Mouse (Mus musculus) neural tube, embryonic 14.5 days (tissue): ENCODE data around the gene Lonrf3. TPM values are rescaled to one million over a fixed set of nuclear protein-coding genes. Genes with fewer than 3 reads are reported as not detected.

ENCODE experiments used
- ATAC-seq: fragments of 200-750 bp; cut with Nextera tagmentation; 2 replicates; pipeline ENCODE4 v1.8.0; 2017; ENCODE audit warnings: low read depth, mild to moderate bottlenecking, moderate TSS enrichment, moderate library complexity
- H3K27ac ChIP-seq: fragments of 300-500 bp; sonication (generic); 2 replicates; pipeline ENCODE4 v1.5.1; 2014; ENCODE audit warnings: low read depth, mild to moderate bottlenecking, control low read depth, low read length, moderate library complexity, mixed read lengths
- H3K27me3 ChIP-seq: fragments of 300-500 bp; sonication (generic); 2 replicates; pipeline ENCODE4 v1.6.1; 2014; ENCODE audit warnings: low read length; ENCODE audit not compliant: control insufficient read depth, insufficient read depth
- H3K36me3 ChIP-seq: fragments of 300-500 bp; sonication (generic); 2 replicates; pipeline ENCODE4 v1.6.1; 2014; ENCODE audit warnings: low read length, mixed read lengths; ENCODE audit not compliant: control insufficient read depth, insufficient read depth
- H3K4me1 ChIP-seq: fragments of 300-500 bp; sonication (generic); 2 replicates; pipeline ENCODE4 v1.6.1; 2014; ENCODE audit warnings: low read length; ENCODE audit not compliant: control insufficient read depth, insufficient read depth
- H3K4me2 ChIP-seq: fragments of 300-500 bp; sonication (generic); 2 replicates; pipeline ENCODE4 v1.6.1; 2014; ENCODE audit warnings: mild to moderate bottlenecking, low read depth, low read length, control low read depth
- H3K4me3 ChIP-seq: fragments of 300-500 bp; sonication (generic); 2 replicates; pipeline ENCODE4 v1.5.1; 2014; ENCODE audit warnings: low read depth, low read length, control low read depth, mixed read lengths
- H3K9ac ChIP-seq: fragments of 300-500 bp; sonication (generic); replicated peaks from 2 replicates; pipeline ENCODE4 v1.6.1; 2014; ENCODE audit warnings: low read depth, mild to moderate bottlenecking, control low read depth, low read length, mixed read lengths
- H3K9me3 ChIP-seq: fragments of 300-500 bp; sonication (generic); 2 replicates; pipeline ENCODE4 v1.6.1; 2016; ENCODE audit warnings: low read length; ENCODE audit not compliant: control insufficient read depth
- WGBS: fragments of 180-500 bp; shearing (Covaris S2); extraction: QIAGEN DNeasy Blood & Tissue Kit; methylation state at CpG from one replicate; pipeline ENCODE4 v1.1.7; 2014; 5-methylcytosine and 5-hydroxymethylcytosine counted together
- polyA plus RNA-seq: library from polyadenylated mRNA; unstranded; fragments of >200 nt; fragmentation: Nextera tagmentation; extraction: Ambion mirVana; gene quantifications from 2 replicates; pipeline ENCODE4 v1.2.1, GENCODE M21; 2014

Gene Lonrf3
- polyA plus RNA-seq = 0.18 and 0.20 TPM in 2 replicates

GRCm38 (mm10) chrX:36328271-36329039, at the start of gene Lonrf3:
Gene Lonrf3 (plus strand): TSS chrX:36328353.
- H3K9ac ChIP-seq = no peak within 1 kb of the TSS
- ATAC-seq = peak; percentile 88
- WGBS = 17% methylated on average over 65 of the region's 68 CpGs
- no peak within 1 kb of the TSS for H3K27ac ChIP-seq
- H3K4me1 ChIP-seq = 0 out of 2 replicates have a peak, but pooled peaks cover 5% of the 10 kb centered on the region
- H3K4me3 ChIP-seq = peak within 1 kb of the TSS; percentile 40
- no peaks in the 10 kb centered on the region for H3K36me3 ChIP-seq
- H3K27me3 ChIP-seq = no peaks in the 10 kb centered on the region
- peak within 1 kb of the TSS; percentile 76 for H3K4me2 ChIP-seq
- H3K9me3 ChIP-seq = no peaks in the 10 kb centered on the region

GRCm38 (mm10) chrX:36278750-36279149, 49.4 kb upstream of the Lonrf3 start:
- H3K27ac ChIP-seq = no peak overlapping the region
- H3K9ac ChIP-seq = no peak overlapping the region
- H3K36me3 ChIP-seq = no peaks in the 10 kb centered on the region
- H3K27me3 ChIP-seq = no peaks in the 10 kb centered on the region
- H3K4me2 ChIP-seq = no peak overlapping the region
- no peak overlapping the region for H3K4me3 ChIP-seq
- no peaks in the 10 kb centered on the region for H3K4me1 ChIP-seq
- WGBS = 93% methylated on average over 1 of the region's 1 CpGs
- no peak for ATAC-seq
- no peaks in the 10 kb centered on the region for H3K9me3 ChIP-seq

GRCm38 (mm10) chrX:36311420-36311819, 16.7 kb upstream of the Lonrf3 start:
- no peak overlapping the region for H3K4me3 ChIP-seq
- ATAC-seq = no peak
- H3K9me3 ChIP-seq = no peaks in the 10 kb centered on the region
- H3K27ac ChIP-seq = no peak overlapping the region
- H3K4me1 ChIP-seq = no peaks in the 10 kb centered on the region
- H3K27me3 ChIP-seq = no peaks in the 10 kb centered on the region
- H3K36me3 ChIP-seq = no peaks in the 10 kb centered on the region
- WGBS = 78% methylated on average over 3 of the region's 3 CpGs
- no peak overlapping the region for H3K9ac ChIP-seq
- no peak overlapping the region for H3K4me2 ChIP-seq

- Histone ChIP-seq H3K9me3 (no peaks in the 10 kb centered on the region), H3K27me3 (no peaks in the 10 kb centered on the region), H3K9ac (no peak overlapping the region), H3K27ac (no peak overlapping the region), H3K36me3 (no peaks in the 10 kb centered on the region), H3K4me2 (peak overlapping the region; percentile 76), H3K4me1 (0 out of 2 replicates have a peak, but pooled peaks cover 5% of the 10 kb centered on the region), H3K4me3 (peak overlapping the region; percentile 40)
- WGBS = 18% methylated on average over 15 of the region's 20 CpGs
- ATAC-seq = peak; percentile 41; the same call in 1 of the 2 replicates
Observed at GRCm38 (mm10) chrX:36327491-36328255, 480 bp upstream of the Lonrf3 start.

GRCm38 (mm10) chrX:36329040-36329649, 992 bp downstream of the Lonrf3 start:
- Histone ChIP-seq H3K4me3 (peak overlapping the region; percentile 40), H3K4me2 (peak overlapping the region; percentile 76), H3K4me1 (0 out of 2 replicates have a peak, but pooled peaks cover 5% of the 10 kb centered on the region), H3K36me3 (no peaks in the 10 kb centered on the region), H3K27ac (no peak overlapping the region), H3K27me3 (no peaks in the 10 kb centered on the region), H3K9ac (no peak overlapping the region), H3K9me3 (no peaks in the 10 kb centered on the region)
- WGBS = 23% methylated on average over 57 of the region's 66 CpGs
- ATAC-seq = peak; percentile 60

- H3K9me3 ChIP-seq = no peaks in the 10 kb centered on the region
- ATAC-seq = peak; percentile 41; the same call in 1 of the 2 replicates
- no peak overlapping the region for H3K27ac ChIP-seq
- H3K4me1 ChIP-seq = 0 out of 2 replicates have a peak, but pooled peaks cover 5% of the 10 kb centered on the region
- H3K4me3 ChIP-seq = peak overlapping the region; percentile 40
- WGBS = 13% methylated on average over 31 of the region's 44 CpGs
- H3K27me3 ChIP-seq = no peaks in the 10 kb centered on the region
- H3K4me2 ChIP-seq = peak overlapping the region; percentile 76
- H3K36me3 ChIP-seq = no peaks in the 10 kb centered on the region
- no peak overlapping the region for H3K9ac ChIP-seq
Observed at GRCm38 (mm10) chrX:36329849-36330411, 1.8 kb downstream of the Lonrf3 start.

- ATAC-seq = no peak
- Histone ChIP-seq H3K4me1 (no peaks in the 10 kb centered on the region), H3K27me3 (no peaks in the 10 kb centered on the region), H3K9me3 (no peaks in the 10 kb centered on the region), H3K36me3 (no peaks in the 10 kb centered on the region), H3K4me2 (no peak overlapping the region), H3K27ac (no peak overlapping the region), H3K9ac (no peak overlapping the region), H3K4me3 (no peak overlapping the region)
- WGBS = 51% methylated on average over 3 of the region's 3 CpGs
Observed at GRCm38 (mm10) chrX:36352446-36352845, 24.3 kb downstream of the Lonrf3 start.

GRCm38 (mm10) chrX:36385340-36385739, 57.2 kb downstream of the Lonrf3 start:
- no peak for ATAC-seq
- Histone ChIP-seq H3K9ac (no peak overlapping the region), H3K4me2 (no peak overlapping the region), H3K9me3 (no peaks in the 10 kb centered on the region), H3K4me3 (no peak overlapping the region), H3K27ac (no peak overlapping the region), H3K36me3 (no peaks in the 10 kb centered on the region), H3K4me1 (no peaks in the 10 kb centered on the region), H3K27me3 (no peaks in the 10 kb centered on the region)
